Mouse (Mus musculus) heart, postnatal 14 days (tissue): ENCODE measurements around the gene Fance. TPM values are rescaled to one million over a fixed set of nuclear protein-coding genes. Genes with fewer than 3 reads are reported as not detected.
"Not testable (repeated sequence)": the region's sequence is repeated elsewhere in the genome, so short reads cannot be mapped to it uniquely, and the experiment has no call there.

Source experiments
- DNase-seq, 2 experiments: peaks; one replicate each; pipeline ENCODE4 v3.0.0; 2021 to 2022
- intact Hi-C: fragments of 180-260 bp; cut with DNase I; formaldehyde crosslinking; loops from one replicate; pipeline ENCODE4 v1.15.1; 2025
- total RNA-seq, 2 experiments: library from RNA; stranded (reverse); gene quantifications; 2 replicates each; pipeline ENCODE4 v1.2.3; 2021

Fance gene
- total RNA-seq, 2 experiments from 2014 or later = 12.8 to 14.2 TPM

DNA sequence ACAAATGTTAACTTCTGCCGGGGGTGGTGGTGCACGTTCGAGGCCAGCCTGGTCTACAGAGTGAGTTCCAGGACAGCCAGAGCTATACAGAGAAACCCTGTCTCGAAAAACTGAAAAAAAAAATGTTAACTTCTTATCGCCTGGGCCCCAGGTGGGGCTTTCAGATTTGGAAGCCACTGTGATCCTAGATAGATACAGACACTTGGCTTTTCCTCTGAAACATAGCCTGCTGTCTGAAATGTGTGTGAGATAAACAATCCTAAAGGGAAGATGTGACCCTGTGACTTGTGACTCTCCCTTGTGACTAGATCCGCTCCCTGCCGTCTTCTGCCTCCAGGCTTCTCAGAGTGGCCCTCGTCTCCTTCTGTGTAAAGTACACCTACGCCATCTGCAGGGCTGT is 4.4 kb downstream of the Fance start:
- no peak for DNase-seq
- intact Hi-C loops = no loop called here

GRCm38 (mm10) chr17:28321700-28322099 is 8.4 kb downstream of the Fance start:
- no peak for DNase-seq

DNA sequence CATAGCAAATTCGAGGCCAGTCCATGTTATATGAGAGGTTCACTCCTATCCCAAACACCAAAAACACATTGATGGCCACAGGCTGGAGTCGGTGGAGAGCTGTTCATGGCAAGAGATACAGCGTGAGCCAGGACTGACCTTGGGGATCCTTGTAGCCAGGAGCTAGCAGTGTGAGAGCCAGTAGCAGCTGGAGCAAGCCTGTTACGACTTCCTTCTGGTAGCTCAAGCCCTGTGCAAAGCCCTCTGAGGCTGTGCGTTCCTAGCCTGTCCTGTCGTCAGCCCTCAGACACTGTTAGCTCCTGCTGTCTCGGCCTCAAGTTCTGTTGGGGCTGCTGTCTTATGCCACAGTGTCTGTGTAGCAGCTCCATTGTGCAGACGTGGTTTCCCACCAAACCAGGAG is 10.5 kb downstream of the Fance start:
- no peak for DNase-seq
- intact Hi-C loops = no loop called here

More at GRCm38 (mm10) chr17:28321700-28322099, 8.4 kb downstream of the Fance start:
- intact Hi-C loops = no loop called here

- intact Hi-C loops = not testable (repeated sequence)
Measured at GRCm38 (mm10) chr17:28324416-28324815, 11.1 kb downstream of the Fance start.

DNA sequence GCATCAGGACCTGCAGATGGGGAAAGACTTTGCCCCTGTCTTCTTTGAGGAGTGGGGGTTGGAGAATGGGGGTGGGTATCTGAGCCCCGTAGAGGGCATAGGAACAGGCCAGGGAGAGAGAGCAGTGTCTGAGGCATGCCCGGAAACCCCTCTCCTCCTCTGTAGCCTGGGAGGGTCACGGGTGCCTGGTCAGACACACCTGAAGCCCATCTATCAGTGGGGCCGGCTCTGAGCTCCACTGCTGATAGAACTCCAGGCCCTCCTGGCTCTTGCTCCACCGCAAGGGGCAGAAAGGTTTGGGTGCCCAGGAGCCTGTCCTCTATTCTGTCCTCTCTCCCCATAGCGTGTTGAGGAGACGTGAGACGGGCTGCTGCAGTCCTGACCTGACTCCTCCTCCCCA is 12.4 kb downstream of the Fance start:
- intact Hi-C loops = loop anchor here (5.0 kb wide), 1 partner anchor 197 kb away; no protein-coding TSS in a partner anchor

More at GRCm38 (mm10) chr17:28324416-28324815, 11.1 kb downstream of the Fance start:
- not testable (repeated sequence) for DNase-seq

GRCm38 (mm10) chr17:28326951-28327350 is 13.6 kb downstream of the Fance start:
- DNase-seq = no peak
- intact Hi-C loops = loop anchor here (5.0 kb wide), 1 partner anchor 195 kb away; no protein-coding TSS in a partner anchor

More for the DNA sequence above, 12.4 kb downstream of the Fance start:
- no peak for DNase-seq

DNA sequence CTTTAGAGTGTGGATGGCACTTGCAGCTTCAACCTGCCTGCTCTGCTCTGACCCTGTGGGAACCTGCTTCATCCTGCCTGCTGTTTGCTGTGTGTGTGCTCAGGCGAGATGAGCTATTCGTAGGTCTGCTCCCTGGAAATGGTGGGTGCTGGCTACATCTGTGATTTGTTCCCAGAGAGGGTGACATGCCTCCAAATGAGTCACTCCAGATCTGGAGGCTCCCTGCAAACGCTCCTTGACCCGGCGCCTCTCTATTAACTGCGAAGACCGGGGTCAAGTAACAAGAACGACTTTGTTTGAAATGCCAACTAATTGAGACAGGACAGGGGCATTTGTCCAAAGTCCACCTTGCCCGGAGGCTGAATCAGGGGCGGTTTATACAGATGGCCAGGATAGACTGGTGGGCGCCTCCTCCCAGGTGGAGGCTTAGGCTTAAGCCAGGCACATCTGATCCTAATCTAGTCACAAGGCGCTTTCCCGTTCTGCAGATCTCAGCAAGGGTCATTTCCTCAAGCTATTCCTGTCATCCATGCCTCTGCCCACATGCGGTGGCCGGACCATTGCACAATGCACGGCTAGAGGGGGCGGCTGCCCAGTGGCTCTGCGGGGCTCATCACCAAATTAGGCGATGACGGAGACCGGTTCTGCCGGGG is 14.5 kb downstream of the Fance start:
- intact Hi-C loops = loop anchor here (2.0 to 5.0 kb wide), 2 partner anchors 41 to 195 kb away; no protein-coding TSS in a partner anchor
- no peak for DNase-seq

DNA sequence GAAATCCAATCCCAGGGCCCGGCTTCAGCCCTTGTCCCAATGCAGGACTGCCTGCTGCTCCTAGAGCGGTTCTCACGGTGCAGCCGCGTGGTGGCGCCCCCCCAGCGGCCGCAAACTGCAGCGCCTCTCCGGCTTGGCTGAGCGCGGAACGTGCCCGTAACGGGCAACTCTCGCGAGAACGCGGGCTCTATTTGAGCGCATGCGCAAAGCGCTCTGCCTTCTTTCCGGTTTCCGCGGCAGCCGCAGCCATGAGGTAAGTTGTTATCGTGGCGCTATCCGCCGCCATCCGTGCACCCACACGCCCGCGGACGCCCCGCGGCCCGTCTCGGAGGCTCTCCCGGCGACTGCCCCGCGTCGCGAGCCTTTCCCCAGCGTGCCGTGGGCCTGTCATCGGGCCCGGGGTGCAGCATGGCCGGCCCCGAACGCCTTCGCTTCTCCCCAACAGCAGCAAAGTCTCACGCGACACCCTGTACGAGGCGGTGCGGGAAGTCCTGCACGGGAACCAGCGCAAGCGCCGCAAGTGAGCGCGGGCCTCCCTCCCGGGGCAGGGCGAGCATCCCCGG is 15.1 kb downstream of the Fance start, which contains the start of gene Rpl10a:
Gene Rpl10a, plus strand, starts transcription at position 106 of the 563 bp plus-strand sequence.
- intact Hi-C loops = loop anchor here (2.0 to 5.0 kb wide), 2 partner anchors 40 to 194 kb away; no protein-coding TSS in a partner anchor

GRCm38 (mm10) chr17:28328946-28329345 is 15.6 kb downstream of the Fance start:
- intact Hi-C loops = loop anchor here (2.0 to 5.0 kb wide), 2 partner anchors 40 to 193 kb away; no protein-coding TSS in a partner anchor
- DNase-seq = peak; percentile 39 to 43

More for the DNA sequence above, 15.1 kb downstream of the Fance start, which contains the start of gene Rpl10a:
- peak; percentile 99 for DNase-seq

- intact Hi-C loops = loop anchor here (2.0 to 5.0 kb wide), 2 partner anchors 39 to 193 kb away; no protein-coding TSS in a partner anchor
Measured at GRCm38 (mm10) chr17:28329503-28330231, 16.3 kb downstream of the Fance start.

GRCm38 (mm10) chr17:28330232-28330546 is 16.9 kb downstream of the Fance start:
- intact Hi-C loops = no loop called here
- no peak for DNase-seq

More at GRCm38 (mm10) chr17:28329503-28330231, 16.3 kb downstream of the Fance start:
- DNase-seq = no peak

- DNase-seq = not testable (repeated sequence)
Measured at GRCm38 (mm10) chr17:28330590-28330989, 17.3 kb downstream of the Fance start.

DNA sequence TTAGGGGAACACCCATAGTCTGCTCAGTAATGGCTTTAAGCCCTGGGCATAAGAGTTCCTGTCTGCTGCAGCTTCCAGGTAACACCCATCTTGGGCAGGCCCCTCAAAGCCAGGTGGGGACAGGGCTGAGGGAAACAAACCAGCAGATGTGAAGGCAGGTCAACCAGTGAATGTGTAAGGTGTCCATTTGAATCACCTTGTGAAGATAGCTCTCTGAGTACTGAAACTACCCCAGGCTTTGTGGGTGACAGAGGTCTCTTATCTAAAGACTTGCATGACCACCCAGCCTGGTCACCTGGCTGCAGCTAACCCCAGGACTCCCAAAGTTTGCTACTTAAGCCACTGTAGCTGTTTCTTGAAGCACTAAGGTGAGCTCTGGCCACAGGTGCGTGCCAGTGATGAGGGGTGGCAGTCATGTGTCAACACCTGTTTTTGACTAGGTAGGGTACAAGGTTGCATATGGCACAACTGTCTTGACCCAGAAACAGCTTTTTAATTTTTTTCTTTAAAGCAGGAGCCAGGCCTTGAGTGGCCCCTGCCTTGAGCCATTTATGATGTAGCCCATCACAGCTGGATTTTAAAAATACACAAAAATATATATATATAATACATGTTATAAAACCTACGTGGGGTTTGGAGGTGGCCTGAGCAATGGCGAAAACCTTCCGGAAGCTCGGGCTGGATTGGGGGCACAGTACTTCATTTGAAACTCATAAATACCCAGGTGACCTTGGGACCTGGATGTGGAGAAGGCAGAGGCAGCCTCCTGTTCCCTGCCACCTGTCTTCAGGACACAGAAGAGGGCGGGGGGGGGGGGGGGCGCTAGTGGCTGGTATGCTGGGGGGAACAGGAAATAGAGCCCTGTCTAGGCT is 18.2 kb downstream of the Fance start:
- no peak for DNase-seq
- intact Hi-C loops = no loop called here

More at GRCm38 (mm10) chr17:28330590-28330989, 17.3 kb downstream of the Fance start:
- intact Hi-C loops = not testable (repeated sequence)

DNA sequence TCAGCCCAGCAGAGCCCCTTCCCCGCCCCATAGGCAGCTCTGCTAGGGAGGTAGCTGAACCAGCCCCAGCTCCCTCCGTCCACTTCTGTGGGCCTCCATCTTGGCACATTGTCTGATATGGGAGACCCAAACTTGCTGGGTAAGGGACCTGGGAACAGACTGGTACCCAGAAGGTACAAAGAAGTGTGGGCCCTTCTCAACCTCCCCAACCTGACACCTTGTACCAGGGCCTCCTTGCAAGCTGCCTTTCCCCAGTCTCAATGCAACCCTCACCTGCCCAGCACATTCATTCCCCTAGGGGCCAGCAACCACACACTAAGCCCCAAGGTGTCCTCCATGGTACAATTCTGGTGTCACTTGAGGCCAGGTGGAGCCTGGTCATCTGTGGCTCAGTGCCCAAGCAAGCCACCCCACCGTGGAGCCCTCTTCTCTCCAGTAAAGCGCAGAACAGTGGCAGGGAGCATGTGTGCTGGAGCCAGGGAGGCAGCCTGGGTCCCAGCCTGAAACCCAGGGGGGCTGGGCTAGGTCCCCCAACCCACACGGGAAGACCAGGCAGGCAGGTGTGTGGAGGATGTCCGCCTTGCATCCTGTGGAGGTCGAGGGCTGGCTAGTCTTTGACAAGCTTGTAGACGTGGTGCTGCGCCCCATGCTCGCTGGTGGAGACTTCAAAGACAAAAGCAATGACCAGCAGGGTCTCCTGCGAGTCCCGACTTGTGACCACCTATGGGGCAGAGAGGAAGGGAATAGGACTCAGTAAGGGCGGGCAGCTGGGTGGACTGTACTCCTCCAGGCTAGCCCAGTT is 19.0 kb downstream of the Fance start:
- intact Hi-C loops = no loop called here
- no peak for DNase-seq

GRCm38 (mm10) chr17:28332915-28333546 is 19.7 kb downstream of the Fance start:
- no peak for DNase-seq
- intact Hi-C loops = no loop called here

GRCm38 (mm10) chr17:28335267-28335666 is 21.9 kb downstream of the Fance start:
- intact Hi-C loops = no loop called here

DNA sequence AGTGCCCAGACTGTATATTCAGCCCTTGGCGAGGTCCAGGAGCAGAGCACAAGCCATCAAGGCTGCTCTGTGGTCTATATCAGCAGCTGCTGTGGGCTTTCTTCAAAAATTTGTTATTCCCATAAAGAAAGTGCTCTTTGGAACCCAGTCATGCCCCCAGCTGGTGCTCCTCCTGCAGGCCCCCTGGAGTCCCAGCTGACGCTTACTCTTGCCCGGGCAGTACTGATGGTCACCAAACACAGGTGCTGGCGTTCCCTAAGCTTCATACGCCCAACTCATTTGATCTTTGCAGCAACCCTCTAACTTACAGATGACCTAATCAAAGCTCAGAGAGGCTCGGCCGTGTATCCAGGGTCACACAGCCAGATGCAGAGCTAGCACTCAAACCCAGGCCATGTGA is 24.2 kb downstream of the Fance start:
- intact Hi-C loops = no loop called here
- no peak for DNase-seq

More at GRCm38 (mm10) chr17:28335267-28335666, 21.9 kb downstream of the Fance start:
- DNase-seq = no peak

DNA sequence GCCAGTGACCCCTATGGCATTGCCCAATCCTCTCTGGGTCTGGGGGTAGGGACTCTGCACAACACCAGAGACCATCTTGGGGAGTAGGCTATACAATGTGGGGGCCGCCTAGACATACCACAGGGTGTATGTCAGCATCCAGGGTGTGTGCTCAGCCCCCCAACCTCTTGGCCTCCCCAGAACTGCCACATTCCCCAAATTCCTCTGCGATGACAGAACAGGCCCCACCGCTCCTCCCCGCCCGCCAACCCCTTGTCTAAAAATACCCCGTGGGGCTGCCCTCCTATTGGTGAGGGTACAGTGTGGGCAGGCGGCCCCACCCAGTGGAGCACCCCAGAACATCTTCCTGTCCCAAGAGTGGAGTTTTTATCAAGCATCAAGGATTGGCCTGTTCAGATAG is 27.3 kb downstream of the Fance start:
- no peak for DNase-seq
- intact Hi-C loops = no loop called here

DNA sequence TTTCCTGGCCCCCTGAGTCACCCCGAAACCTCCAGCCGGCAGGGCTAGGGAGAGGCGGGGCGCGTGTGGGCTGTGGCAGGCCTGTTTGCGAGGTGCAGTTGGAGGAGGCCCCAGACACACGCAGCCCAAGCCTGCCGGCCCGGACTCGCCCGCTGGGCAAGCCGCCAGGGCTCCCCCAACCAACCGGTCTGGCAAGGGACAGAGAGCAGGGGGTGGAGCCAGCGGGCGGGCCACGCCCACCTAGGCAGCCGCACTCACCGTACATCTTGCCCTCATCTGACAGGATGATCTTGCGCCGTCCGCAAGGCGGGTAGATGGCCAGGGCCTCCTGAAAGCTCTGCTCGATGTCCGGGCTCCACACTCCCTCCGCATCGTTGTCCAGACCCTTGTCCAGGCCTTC is 27.8 kb downstream of the Fance start:
- DNase-seq = peak; percentile 83 to 90
- intact Hi-C loops = no loop called here
